Mouse (Mus musculus): Measurements from ENCODE around the gene Dgcr8.
A peak's percentile ranks its signal among the peaks of the same experiment; 100 is the strongest.
"Not testable (repeated sequence)": the region's sequence is repeated elsewhere in the genome, so short reads cannot be mapped to it uniquely, and the experiment has no call there.

The Dgcr8 gene

DNA sequence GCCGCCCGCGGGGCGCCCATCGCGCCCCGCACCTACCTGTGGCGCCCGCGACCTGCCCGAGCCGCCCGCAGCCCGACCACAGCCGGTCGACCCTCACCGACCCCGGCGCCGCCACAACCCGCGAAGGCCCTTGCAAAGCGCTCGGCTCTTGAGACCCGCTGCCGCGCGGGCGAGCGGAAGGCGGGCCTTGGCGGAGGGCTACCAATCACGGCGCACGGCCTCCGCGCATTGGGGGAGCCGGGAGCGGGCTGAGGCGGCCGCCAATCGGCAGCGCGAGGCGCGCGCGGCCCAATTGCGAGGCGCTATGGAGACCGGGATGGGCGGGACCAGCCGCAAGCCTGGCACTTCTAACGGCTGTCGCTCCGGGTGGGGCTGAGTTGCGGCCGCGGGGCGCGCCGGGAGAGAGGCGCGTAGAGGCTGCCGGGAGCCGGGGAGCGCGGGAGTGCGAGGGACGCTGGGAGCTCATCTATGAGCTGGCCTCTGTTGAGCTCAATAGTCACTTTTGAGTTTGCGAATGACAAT, at the start of gene Dgcr8:
Dgcr8 (minus strand) TSS at position 180 of the 522 bp plus-strand sequence.
- DNase-seq, result peak; percentile 99

DNA sequence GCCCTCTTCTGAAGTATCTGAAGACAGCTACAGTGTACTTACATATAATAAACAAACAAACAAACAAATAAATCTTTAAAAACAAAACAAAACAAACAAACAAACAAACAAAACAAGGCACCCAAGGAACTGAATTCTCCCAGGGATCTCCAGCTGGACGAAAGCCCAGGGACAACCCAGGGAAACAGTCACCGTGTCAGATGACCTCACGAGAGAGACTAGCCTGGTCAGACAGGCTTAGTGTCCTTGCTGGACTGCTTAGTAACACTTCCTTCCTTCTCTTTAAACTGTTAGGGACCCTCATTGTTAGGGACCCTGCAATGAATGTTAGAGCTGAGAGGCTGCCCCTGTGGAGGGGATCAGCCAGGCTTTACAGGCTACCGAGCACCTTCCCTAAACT, 48.2 kb upstream of the Dgcr8 start:
- no peak for DNase-seq

DNA sequence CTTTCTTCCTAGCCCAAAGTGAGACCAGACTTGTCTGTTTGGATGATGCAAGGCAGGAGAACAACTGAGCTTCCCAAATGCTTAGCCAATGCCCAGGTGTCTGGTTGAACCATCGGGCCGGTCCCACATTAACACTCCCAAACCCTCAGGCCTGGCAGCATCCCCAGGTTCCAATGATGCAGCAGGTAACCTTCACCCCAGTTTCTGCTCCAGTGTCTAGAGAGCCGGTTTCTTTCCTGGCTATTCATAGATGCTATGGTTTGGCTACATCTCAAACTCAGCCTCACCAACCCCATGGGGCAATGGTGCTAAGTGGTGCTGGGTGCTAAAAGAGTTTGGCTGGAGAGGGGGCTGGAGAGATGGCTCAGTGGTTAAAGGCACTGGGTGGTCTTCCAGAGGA, 46.9 kb upstream of the Dgcr8 start:
- DNase-seq, result no peak

DNA sequence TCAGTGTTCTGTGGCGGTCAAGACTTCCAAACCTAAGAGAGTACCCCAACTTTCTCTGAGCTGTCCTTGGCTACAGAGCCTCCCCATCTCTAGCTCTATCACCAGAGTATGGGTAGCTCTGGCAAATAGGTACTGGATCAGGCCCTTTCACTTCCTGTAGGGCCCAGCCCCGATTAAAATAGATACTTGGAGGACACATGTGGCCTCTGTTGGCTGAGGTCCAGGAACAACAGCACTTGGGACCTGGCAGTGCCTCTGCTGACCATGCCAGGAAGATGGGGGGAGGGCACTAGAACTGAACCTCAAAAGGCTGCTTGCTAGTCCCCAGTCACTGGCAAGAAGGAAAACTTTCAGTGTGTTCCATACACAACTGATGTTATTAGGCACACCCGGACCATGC, 44.9 kb upstream of the Dgcr8 start:
- DNase-seq, result no peak

DNA sequence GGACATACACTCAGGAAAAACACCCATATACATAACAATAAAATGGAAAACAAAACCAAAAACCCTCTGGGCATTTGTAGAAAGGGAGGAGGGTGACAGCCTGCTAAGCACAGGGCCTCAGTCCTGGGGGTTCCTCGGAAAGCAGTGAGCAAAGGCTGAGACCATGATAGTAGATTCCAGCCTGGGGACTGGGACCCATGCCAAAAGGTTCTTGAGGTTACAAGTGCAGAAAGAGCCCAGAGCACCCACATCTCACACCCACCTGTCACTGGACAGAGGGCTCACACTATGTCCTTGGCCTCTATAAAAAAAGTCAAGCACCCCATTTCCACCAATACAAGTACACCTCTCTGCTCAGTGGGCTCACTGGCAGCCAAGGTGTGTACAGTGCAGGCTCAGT, 39.5 kb upstream of the Dgcr8 start:
- DNase-seq, result no peak

DNA sequence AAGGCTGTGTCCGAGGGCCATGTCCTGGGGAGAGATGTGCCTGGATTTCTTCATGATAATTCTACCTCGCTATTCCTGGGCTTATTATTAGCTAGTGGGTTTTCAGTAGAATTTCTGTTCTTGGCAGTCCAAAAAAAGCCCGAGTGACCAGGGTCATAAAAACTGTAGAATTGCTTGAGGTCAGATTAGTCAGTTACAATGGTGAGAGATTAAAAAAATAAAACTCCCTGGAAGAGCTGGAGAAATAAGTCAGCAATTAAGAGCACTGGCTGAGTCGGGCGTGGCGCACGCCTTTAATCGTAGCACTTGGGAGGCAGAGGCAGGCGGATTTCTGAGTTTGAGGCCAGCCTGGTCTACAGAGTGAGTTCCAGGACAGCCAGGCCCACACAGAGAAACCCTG, 38.9 kb upstream of the Dgcr8 start:
- no peak for DNase-seq

DNA sequence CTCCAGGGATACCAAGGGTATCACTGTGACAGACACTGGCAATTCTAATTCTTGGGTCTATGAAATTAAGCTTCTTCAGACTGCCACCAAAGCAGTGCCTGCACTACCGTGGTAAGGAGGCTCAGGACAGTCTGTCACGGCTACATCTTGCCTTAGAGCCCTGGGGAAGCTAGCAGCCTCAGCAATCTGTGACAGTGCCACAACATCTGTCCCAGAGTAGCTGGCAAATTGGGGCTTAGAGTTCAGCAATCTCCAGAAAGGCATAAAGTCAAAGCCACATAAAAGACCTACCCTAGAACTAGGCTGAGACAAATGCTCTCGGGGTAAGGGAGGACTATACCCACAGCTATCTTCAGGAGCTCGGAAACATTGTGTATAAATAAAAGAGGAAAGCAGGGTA, 36.7 kb upstream of the Dgcr8 start:
- DNase-seq, result no peak

DNA sequence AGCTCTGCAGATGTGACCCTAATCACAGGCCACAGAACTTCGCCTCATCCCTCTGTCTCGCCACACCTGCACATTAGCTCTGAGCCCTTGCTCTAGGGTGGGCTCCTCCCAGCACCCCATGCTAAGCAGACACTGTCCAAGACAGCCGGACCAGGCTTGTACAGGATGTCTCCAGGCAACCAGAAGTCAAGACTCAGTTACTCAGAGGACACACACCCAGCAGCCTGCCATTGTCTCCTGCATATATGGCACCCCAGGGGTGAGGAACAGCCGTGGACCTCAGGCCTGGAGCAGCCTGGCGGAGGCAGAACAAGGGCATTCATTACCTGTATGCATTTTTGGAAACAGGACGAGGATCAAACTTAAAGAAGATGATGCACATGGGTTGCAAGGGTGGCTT, 35.0 kb upstream of the Dgcr8 start:
- no peak for DNase-seq

DNA sequence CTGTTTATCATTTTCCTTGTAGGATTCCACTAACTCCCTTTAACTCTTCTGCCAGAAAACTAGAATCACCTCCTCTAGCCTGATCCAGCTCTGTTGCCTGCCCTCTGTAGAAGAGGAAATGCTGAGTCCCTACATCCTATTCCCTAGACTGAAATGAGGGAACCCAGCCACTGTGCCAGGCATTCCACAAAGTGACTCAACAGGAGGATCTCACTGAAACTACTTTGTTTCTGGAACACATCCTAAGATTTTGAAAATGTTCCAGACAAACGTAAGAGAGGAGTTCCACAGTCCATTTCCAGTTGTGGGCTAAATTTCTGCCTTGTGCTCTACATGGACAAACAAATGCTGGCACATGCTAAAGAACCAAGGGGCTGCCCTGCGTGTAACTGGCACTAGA, 34.4 kb upstream of the Dgcr8 start:
- no peak for DNase-seq

DNA sequence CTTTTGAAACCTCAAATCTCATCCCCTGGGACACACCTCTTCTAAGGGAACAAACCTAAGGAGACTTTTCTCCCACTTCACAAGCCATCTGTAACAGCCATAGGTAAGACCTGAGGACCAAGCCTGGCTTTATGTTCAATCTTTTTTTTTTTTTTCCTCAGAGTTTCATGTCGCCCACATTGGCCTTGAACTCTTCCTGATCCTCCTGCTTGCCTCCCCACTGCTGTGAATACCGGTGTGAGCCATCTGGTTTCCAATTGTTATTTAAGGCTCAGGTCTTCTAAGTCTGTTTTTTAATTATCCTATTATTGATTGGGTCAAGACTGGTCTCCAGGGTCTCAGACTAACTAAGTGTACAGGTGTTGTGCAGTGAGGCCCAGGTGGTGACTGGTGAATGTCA, 32.4 kb upstream of the Dgcr8 start:
- DNase-seq, result no peak

DNA sequence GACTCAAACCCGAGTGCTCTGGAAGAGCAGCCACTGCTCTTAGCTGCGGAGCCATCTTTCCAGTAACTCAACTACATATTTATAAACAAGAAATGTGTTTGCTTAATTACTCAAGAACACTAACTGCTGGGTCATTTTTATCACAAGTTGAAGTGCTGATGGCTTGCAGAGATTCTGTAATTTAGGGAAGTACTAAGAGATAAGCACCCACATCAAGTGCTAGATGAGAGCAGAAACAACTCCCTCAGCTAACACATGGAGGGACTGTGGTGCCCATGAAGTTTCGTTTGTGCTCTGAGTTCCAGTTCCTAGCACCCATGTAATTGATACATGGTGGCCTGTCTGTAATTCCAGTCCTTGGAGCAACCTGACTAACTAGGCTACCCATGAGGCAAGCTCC, 29.9 kb upstream of the Dgcr8 start:
- no peak for DNase-seq

DNA sequence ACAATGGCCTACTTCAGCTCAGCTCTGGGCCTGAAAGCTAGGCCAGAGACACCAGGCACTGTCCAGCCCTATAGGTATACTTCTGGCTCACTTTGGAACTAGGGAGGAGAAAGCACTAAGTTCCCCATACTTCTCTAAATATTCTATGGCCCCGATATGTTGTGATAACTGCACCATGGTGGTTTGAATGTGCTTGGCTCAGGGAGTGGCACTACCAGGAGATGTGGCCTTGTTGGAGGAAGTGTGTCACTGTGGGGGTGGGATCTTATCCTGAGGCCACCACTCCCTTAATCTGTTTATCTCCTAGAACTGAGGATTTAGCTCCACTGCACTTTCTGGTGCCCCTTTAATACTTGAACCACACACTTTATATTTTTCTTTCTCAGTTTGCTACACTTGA, 19.1 kb upstream of the Dgcr8 start:
- no peak for DNase-seq

DNA sequence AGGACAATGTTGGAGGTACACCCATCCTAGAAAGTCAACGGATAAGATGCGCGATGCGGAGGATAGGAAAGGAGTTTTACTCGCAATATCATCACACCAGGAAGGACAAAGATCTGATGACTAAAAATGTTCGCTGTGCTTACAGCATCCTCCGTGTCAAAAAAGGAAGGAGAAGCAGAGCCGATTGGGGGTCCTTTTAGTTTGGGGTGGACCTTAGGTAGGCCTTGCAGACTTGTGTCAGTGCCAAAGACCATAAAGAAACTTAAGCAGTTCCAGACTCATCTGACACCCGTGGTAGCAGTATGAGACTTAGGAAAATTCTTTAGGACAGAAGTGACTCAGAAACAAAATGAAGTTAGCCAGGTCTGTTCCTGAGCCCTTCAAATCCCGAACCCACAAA, 568 bp upstream of the Dgcr8 start:
- DNase-seq, result not testable (repeated sequence)

DNA sequence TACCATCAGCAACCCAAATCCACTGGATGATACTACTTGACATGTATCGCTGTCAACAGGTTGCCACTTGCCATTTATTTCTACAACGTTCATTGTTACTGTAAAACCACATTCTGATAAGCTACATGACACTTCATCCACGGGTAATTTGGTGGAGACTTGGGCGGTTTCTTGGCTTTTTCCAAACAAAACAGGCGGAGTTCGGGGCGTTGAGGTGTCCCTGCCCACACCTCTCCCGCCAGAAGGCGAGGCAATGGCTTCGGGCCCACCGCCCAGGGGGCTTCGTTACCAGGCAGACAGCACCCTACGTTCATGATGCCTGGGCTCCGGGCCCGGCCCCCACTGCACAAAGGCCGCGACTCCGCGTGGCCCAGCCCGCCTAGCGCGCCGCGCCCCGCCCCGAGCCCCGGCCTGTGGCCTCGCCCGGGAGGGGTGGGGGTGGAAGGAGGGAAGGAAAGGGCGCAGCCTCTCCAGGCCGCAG, 425 bp downstream of the Dgcr8 start:
- peak; percentile 86 for DNase-seq

DNA sequence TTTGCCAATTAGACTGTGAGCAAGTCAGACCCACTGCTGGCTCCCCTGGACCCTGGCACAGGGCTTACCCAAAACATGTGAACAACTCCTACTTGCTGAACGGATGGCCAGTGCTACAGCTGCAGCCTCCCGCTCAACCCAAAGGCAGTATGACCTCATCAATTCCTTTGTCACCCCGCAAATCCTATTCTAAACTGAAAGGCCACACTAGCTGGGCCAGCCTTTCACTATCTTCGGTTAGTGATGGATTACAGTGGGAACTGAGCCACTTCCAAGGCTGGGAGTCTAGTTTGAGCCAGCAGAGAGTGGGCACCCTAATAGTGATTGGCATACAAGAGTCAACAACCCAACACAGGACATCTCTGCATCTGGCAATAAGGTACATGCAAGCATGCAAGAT, 880 bp downstream of the Dgcr8 start:
- DNase-seq, result no peak

DNA sequence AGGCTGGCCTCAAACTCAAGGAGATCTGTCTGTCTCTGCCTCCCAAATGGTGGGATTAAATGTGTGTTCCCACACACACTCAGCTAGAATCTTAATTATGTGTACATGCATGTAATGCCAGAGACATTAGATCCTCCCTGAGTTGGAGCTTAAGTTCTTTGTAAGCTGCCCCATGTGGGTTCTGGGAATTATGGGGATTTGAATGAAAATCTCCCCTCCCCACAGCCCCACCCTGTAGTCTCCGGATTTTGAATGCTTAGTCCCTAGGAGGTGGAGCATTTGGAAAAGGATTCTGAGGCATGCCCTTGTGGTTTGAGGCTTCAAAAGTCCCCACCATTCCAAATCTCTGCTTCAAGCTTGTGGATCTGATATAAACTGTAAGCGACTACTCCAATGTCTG, 13.9 kb downstream of the Dgcr8 start:
- no peak for DNase-seq

DNA sequence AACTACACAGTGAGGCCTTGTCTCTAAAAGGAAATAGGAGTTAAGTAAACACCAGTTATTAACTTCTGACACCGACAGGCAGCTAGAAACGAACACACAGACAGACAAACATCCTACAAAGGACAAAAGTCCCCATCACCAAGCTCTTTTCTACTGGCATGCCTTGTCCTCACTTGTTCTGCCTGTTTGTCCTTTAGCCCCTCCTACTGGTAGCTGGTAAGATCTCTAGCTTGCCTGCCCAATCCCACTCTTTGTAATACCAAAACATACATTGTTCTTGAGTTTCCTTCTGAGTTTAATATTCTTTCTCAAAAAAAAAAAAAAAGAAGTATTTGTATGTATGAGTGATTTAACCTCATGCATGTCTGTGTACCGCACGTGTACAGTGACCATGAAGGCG, 20.9 kb downstream of the Dgcr8 start:
- DNase-seq, result no peak

DNA sequence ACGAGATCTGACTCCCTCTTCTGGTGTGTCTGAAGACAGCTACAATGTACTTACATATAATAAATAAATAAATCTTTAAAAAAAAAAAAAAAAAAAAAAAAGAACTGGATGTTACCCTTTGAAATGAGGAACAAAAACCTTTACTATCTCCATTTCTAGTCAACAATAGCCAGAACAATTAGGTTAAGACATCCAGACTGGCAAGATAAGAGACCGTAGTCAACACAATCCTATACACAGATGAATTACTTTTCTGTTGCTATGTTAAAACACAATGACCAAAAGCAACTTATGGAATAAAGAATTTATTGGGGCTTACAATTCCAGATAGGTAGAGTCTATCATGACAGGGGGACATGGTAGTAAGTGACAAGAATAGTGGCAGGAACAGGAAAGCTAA, 24.0 kb downstream of the Dgcr8 start:
- DNase-seq, result no peak

DNA sequence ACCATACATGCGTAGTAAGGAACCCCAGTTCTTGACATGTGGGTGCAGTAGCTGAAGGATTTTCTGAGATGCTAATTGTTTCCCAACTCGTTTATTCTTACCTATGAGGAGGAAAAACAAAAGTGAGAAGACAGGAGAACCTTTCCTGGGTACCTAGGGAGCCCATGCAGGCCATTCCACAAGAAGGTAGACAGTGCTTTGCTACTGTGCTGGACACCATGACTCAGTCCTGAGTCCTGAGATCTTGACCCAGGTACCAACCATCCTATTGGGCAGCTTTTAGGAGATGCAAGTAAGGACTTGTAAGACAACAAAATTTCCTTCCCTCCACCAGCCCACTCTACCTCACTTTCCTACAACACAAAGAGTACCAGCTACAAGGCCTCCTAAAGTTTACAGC, 30.8 kb downstream of the Dgcr8 start, which contains the start of gene Gm49776:
Gm49776 (minus strand) TSS at position 101 of the 400 bp plus-strand sequence.
- no peak for DNase-seq

DNA sequence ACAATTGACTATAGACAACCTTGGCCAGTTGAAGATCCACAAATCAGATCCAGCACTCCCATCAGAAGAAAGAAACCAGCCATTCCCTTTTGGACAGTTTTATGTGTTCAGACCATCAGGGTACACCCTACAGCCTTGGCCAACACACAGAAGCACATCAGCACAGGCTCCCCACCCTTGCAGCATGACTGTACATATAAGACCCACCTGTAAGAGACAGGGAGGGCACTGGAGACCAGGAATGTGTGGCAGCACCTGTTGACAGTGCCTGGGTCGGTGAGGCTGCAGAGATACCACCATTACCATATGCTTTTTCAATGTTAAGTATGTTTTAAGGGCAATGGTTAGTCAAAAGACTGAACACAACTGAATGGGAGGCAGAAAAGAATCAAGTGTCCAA, 35.2 kb downstream of the Dgcr8 start:
- DNase-seq, result no peak

DNA sequence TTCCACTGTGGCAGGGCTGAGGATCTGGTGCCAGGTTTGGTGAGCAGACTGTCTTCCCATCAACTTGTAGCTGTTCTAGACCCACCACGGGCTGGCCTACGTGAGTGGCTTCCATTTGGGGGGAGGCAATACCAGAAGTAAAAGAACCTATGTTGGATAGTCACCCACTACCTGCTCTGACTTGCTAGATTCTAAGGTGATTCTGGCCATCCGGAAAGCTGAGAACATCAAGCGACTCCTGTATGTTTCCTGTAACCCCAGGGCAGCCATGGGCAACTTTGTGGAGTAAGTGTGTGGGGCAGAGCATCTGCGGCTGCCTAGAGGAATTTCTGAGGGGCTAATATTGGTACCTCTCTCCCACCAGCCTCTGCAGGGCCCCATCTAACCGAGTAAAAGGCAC, 36.3 kb downstream of the Dgcr8 start:
- DNase-seq, result no peak

DNA sequence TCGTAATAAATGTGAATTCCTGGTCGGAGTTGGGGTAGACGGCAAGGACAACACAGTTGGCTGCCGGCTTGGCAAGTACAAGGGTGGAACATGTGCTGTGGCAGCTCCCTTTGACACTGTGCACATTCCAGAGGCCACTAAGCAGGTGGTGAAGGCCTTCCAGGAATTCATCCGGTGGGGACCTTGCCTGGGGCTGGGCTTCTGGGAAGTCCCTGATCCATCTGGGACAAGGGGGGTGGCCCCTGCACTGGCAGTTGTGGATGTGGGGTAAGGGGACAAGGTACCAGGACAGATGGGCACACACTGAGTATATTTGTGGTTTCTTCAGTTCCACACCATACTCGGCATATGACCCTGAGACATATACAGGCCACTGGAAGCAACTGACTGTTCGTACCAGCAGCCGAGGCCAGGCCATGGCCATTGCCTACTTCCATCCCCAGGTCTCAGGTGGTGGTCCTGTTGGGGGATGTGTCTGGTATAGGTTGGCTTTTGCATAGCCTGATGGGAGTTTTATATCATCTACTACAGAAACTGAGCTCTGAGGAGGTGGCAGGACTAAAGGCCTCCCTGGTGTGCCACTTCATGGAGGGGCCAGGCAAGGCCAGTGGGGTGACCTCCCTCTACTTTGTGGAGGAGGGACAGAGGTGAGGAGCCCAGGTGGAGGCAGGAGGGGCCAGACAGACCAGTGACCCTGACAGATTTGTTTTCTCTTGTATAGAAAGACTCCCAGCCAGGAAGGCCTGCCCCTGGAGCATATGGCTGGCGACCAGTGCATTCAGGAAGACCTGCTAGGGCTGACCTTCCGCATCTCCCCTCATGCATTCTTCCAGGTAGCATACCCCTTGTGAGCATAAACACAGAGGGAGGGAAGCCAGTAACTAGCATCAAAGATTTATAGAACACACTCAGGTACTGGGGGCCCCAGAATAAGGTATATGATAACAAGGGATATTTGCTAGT, 37.9 kb downstream of the Dgcr8 start:
- peak; percentile 16 for DNase-seq

DNA sequence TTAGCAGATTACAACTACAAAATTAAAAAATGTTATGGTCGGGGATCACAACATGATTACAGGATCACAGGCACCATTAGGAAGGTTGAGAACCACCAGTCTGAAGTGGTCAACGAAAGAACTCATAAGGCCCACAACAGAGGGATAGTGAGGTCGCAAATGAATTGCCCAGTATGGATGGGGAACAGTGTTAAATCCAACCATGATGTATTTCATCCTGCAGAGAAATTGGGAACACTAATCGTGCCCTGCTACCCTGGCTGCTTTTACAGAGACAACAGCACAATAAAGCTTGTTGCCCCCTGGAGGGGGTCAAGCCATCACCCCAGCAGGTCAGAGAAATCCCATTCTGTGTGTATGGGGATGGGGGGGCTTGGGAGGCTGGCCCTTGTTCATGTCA, 38.8 kb downstream of the Dgcr8 start:
- no peak for DNase-seq

DNA sequence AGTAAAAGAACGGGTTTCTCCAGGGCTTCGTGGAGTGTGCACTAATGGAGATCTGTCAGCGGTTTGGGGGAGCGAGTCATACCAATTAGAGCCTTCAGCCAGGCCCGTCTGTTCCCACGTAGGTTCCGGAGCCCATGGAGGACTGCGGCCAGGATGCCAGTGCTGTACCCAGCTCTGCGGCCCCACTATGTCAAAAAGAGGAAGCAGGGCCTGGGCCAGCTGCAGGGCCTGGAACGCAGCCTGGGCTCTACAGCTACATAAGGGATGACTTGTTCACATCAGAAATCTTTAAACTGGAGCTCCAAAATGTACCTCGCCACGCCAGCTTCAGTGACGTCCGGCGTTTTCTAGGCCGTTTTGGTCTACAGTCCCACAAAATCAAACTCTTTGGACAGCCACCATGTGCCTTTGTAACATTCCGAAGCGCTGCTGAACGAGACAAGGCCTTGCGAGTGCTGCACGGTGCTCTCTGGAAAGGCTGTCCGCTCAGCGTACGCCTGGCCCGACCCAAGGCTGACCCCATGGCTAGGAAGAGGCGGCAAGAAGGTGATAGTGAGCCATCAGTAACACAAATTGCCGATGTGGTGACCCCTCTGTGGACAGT, 39.6 kb downstream of the Dgcr8 start:
- peak; percentile 51 for DNase-seq

Measured in liver (tissue).